30 mouse cellular contexts compared by ENCODE assay signal in the genomic region with DNA sequence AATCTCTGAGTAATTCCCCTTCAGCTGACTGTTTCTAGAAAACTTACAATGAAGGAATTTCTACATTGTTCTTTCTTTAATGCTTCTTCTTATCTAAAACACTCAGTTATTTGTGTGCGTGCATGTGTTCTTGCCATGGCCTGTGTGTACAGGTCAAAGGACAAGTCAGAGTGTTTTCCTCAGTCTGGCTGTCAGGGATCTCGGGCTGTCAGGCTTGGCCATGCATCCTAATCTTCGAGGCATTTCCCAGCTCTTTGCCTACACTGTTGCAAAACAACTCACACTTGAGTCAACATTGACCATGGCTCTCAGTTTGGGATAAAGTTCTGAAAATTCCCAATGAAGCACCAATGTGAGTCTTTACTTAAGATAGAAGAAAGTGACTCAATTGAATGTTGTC.
DNase-seq lines count a peak whose midpoint lies in the region; ATAC-seq lines count a peak whose summit lies in the region.
"Had no signal": no experiment of that assay in that cellular context is flagged by ENCODE, and none has a peak within 500 bp of the region (broad histone marks: within the 10 kb centered on the region; RNA-seq: fewer than 3 reads in every experiment).

No protein-coding gene starts in this region.

- no peaks in the 10 kb centered on the region for H3K27me3 ChIP-seq in kidney, embryonic 16.5 days (ENCODE audit: insufficient read depth, low read length)
- H3K27me3 ChIP-seq: CH12.LX; embryonic facial prominence, embryonic 13.5 days; forebrain, embryonic 13.5 days; heart, embryonic 13.5 days had no signal

- no peak overlapping the region for H3K4me2 ChIP-seq in kidney, embryonic 16.5 days (replicated peaks; ENCODE audit: low read depth, low read length)
- H3K4me2 ChIP-seq: embryonic facial prominence, embryonic 13.5 days; forebrain, embryonic 13.5 days; heart, embryonic 13.5 days; hindbrain, embryonic 14.5 days had no signal

- 75% methylated on average over 3 of the region's 3 CpGs for WGBS in kidney, embryonic 16.5 days

- no peak overlapping the region for H3K27ac ChIP-seq in kidney, embryonic 16.5 days (ENCODE audit: low read length)
- H3K27ac ChIP-seq: embryonic facial prominence, embryonic 10.5 days; embryonic facial prominence, embryonic 13.5 days; forebrain, embryonic 10.5 days; forebrain, embryonic 13.5 days; heart, adult 2 months; heart, embryonic 10.5 days; heart, embryonic 13.5 days; hindbrain, embryonic 14.5 days had no signal

- H3K9ac ChIP-seq in kidney, embryonic 16.5 days (replicated peaks; ENCODE audit: low read length), result no peak overlapping the region
- H3K9ac ChIP-seq: embryonic facial prominence, embryonic 13.5 days; forebrain, embryonic 13.5 days; heart, embryonic 13.5 days; hindbrain, embryonic 14.5 days had no signal

- DNase-seq in kidney, postnatal 14 days, result peak; percentile 5
- peak; percentile 15 for DNase-seq in testis, postnatal 14 days (ENCODE audit: low spot score)
- DNase-seq in testis, postnatal 10 days (ENCODE audit: low spot score), result no peak
- DNase-seq in lung, postnatal 25 days (ENCODE audit: low spot score), result peak; percentile 16
- DNase-seq in urinary bladder, adult 2 months (ENCODE audit: low spot score), result no peak
- DNase-seq: adrenal gland, adult 8-10 months; adrenal gland, postnatal 25 days; B cell, adult 2 months; cerebellum, adult 11-12 months; cerebellum, adult 8-10 months; cerebellum, postnatal 10 days; cerebellum, postnatal 36 days; embryo, embryonic 11 days; gastrocnemius, postnatal 10 days; gastrocnemius, postnatal 36 days; heart, adult 2 months; heart, postnatal 14 days; heart, postnatal 4 days had no signal

- ATAC-seq in kidney, embryonic 16.5 days (ENCODE audit: low FRiP score, low TSS enrichment), result no peak
- ATAC-seq in erythroblast, adult 5-6 weeks (replicated peaks; ENCODE audit: low FRiP score, poor library complexity, severe bottlenecking), result no peak
- ATAC-seq: forebrain, embryonic 13.5 days; forebrain, embryonic 16.5 days had no signal

- H3K36me3 ChIP-seq in kidney, embryonic 16.5 days (ENCODE audit: insufficient read depth, low read length), result no peaks in the 10 kb centered on the region
- H3K36me3 ChIP-seq: embryonic facial prominence, embryonic 10.5 days; embryonic facial prominence, embryonic 13.5 days; forebrain, embryonic 10.5 days; G1E; heart, embryonic 10.5 days; heart, embryonic 13.5 days had no signal

- H3K4me1 ChIP-seq in kidney, embryonic 16.5 days (ENCODE audit: insufficient read depth, low read length), result no peaks in the 10 kb centered on the region
- H3K4me1 ChIP-seq: forebrain, embryonic 13.5 days; heart, embryonic 10.5 days; heart, embryonic 13.5 days had no signal

- H3K4me3 ChIP-seq in kidney, embryonic 16.5 days (ENCODE audit: low read length), result no peak overlapping the region
- H3K4me3 ChIP-seq: embryonic facial prominence, embryonic 10.5 days; embryonic facial prominence, embryonic 13.5 days; forebrain, embryonic 10.5 days; forebrain, embryonic 13.5 days; heart, adult 2 months; heart, embryonic 10.5 days; heart, embryonic 13.5 days had no signal

- no peaks in the 10 kb centered on the region for H3K9me3 ChIP-seq in kidney, embryonic 16.5 days (ENCODE audit: low read length)
- H3K9me3 ChIP-seq: embryonic facial prominence, embryonic 10.5 days; forebrain, embryonic 10.5 days; forebrain, embryonic 13.5 days; heart, embryonic 10.5 days had no signal

Comparison
In these comparisons a context has a peak if more than half of its experiments do, and no peak if none do; other contexts are left out.
1. DNase-seq: peak in kidney, postnatal 14 days (single experiment), testis, postnatal 14 days (single experiment) and lung, postnatal 25 days (single experiment); none in testis, postnatal 10 days (single experiment) and urinary bladder, adult 2 months (single experiment).